Mouse (Mus musculus): ENCODE results near the gene Mapkapk2. TPM values are rescaled to one million over a fixed set of nuclear protein-coding genes. Genes with fewer than 3 reads are reported as not detected.

The Mapkapk2 gene
- total and polyA plus RNA-seq, 3 experiments: 53.2 to 85.4 TPM; not detected in 1

- Histone ChIP-seq H3K4me3 (ENCODE audit: control insufficient read depth in 1 of 2, insufficient read depth in 1 of 2, low read depth in 2 of 2, low read length in 2 of 2) (no peak overlapping the region), H3K9ac (ENCODE audit: control insufficient read depth, low read depth, low read length, poor library complexity, severe bottlenecking) (no peak overlapping the region), H3K4me1 (ENCODE audit: control insufficient read depth in 1 of 2, insufficient read depth in 2 of 2, low read length in 2 of 2) (peaks cover 0 to under 1% of the 10 kb centered on the region in 2 experiments; a peak in 1 of 4 replicates), H3K27ac (ENCODE audit: control insufficient read depth, low read depth, low read length) (no peak overlapping the region), H3K79me2 (ENCODE audit: control insufficient read depth, insufficient read depth, low read length, poor library complexity) (peaks cover 36% of the 10 kb centered on the region), H3K9me3 (replicated peaks; ENCODE audit: insufficient read depth, low read length) (no peaks in the 10 kb centered on the region), H3K27me3 (ENCODE audit: control insufficient read depth in 1 of 2, insufficient read depth in 2 of 2, low read length in 2 of 2) (no peaks in the 10 kb centered on the region), H3K36me3 (ENCODE audit: control insufficient read depth in 1 of 2, insufficient read depth in 2 of 2, low read length in 2 of 2) (peaks cover 0 to under 1% of the 10 kb centered on the region in 2 experiments; a peak in 2 of 4 replicates)
- no peak for DNase-seq (ENCODE audit: low read depth, low spot score)
- no peak for TF ChIP-seq NRF1 (IDR thresholded peaks at IDR 0.05; ENCODE audit: insufficient read depth, low read depth, low read length, poor library complexity, severe bottlenecking)
- TF ChIP-seq ZC3H11A (IDR thresholded peaks at IDR 0.05; ENCODE audit: low read depth, low read length): no peak
- no peak for TF ChIP-seq CTCF (IDR thresholded peaks at IDR 0.05 in 2 of 3, conservative IDR thresholded peaks at IDR 0.05 in 1 of 3; ENCODE audit: control insufficient read depth in 1 of 3, insufficient read depth in 1 of 3, low read depth in 2 of 3, low read length in 3 of 3, poor library complexity in 1 of 3, severe bottlenecking in 1 of 3)
- TF ChIP-seq POLR2AphosphoS2 (IDR thresholded peaks at IDR 0.05; ENCODE audit: low read length): no peak
- TF ChIP-seq POLR2A (IDR thresholded peaks at IDR 0.05; ENCODE audit: control insufficient read depth in 1 of 2, insufficient read depth in 1 of 2, low read depth in 1 of 2, low read length in 2 of 2, poor library complexity in 1 of 2): no peak
- TF ChIP-seq SIN3A (IDR thresholded peaks at IDR 0.05; ENCODE audit: low read length): no peak
- no peak for TF ChIP-seq USF2 (IDR thresholded peaks at IDR 0.05; ENCODE audit: borderline replicate concordance in 1 of 2, insufficient read depth in 1 of 2, low read depth in 1 of 2, low read length in 2 of 2)
- TF ChIP-seq HCFC1 (IDR thresholded peaks at IDR 0.05; ENCODE audit: low read depth, low read length): no peak
- no peak for TF ChIP-seq TCF12 (IDR thresholded peaks at IDR 0.05; ENCODE audit: low read depth, low read length)
Measured at GRCm38 (mm10) chr1:131090877-131091276, 6.7 kb downstream of the Mapkapk2 start.

GRCm38 (mm10) chr1:131090261-131090660, 7.4 kb downstream of the Mapkapk2 start:
- Histone ChIP-seq H3K36me3 (ENCODE audit: control insufficient read depth in 1 of 2, insufficient read depth in 2 of 2, low read length in 2 of 2) (no peaks in the 10 kb centered on the region), H3K4me1 (ENCODE audit: control insufficient read depth in 1 of 2, insufficient read depth in 2 of 2, low read length in 2 of 2) (no peaks in the 10 kb centered on the region), H3K9ac (ENCODE audit: control insufficient read depth, low read depth, low read length, poor library complexity, severe bottlenecking) (no peak overlapping the region), H3K4me3 (ENCODE audit: control insufficient read depth in 1 of 2, insufficient read depth in 1 of 2, low read depth in 2 of 2, low read length in 2 of 2) (no peak overlapping the region), H3K9me3 (replicated peaks; ENCODE audit: insufficient read depth, low read length) (no peaks in the 10 kb centered on the region), H3K79me2 (ENCODE audit: control insufficient read depth, insufficient read depth, low read length, poor library complexity) (peaks cover 32% of the 10 kb centered on the region), H3K27me3 (ENCODE audit: control insufficient read depth in 1 of 2, insufficient read depth in 2 of 2, low read length in 2 of 2) (no peaks in the 10 kb centered on the region), H3K27ac (ENCODE audit: control insufficient read depth, low read depth, low read length) (no peak overlapping the region)
- no peak for TF ChIP-seq ZC3H11A (IDR thresholded peaks at IDR 0.05; ENCODE audit: low read depth, low read length)
- no peak for TF ChIP-seq RCOR1 (IDR thresholded peaks at IDR 0.05; ENCODE audit: low read depth, low read length)
- no peak for TF ChIP-seq JUND (IDR thresholded peaks at IDR 0.05; ENCODE audit: low read depth, low read length)
- TF ChIP-seq POLR2AphosphoS5 (IDR thresholded peaks at IDR 0.05; ENCODE audit: borderline replicate concordance, low read depth, low read length): no peak
- no peak for TF ChIP-seq MAFK (IDR thresholded peaks at IDR 0.05; ENCODE audit: borderline replicate concordance, low read depth, low read length)
- TF ChIP-seq ZNF384 (IDR thresholded peaks at IDR 0.05; ENCODE audit: low read depth, low read length): no peak
- TF ChIP-seq ZKSCAN1 (IDR thresholded peaks at IDR 0.05; ENCODE audit: low read depth, low read length): no peak
- TF ChIP-seq RAD21 (IDR thresholded peaks at IDR 0.05; ENCODE audit: low read depth, low read length): no peak
- no peak for TF ChIP-seq KAT2A (conservative IDR thresholded peaks at IDR 0.05; ENCODE audit: low read depth, low read length)
- TF ChIP-seq ZMIZ1 (IDR thresholded peaks at IDR 0.05; ENCODE audit: low read depth, low read length): no peak
- TF ChIP-seq CHD2 (IDR thresholded peaks at IDR 0.05; ENCODE audit: low read length): no peak
- no peak for TF ChIP-seq NELFE (IDR thresholded peaks at IDR 0.05; ENCODE audit: low read depth, low read length)
- TF ChIP-seq CHD1 (IDR thresholded peaks at IDR 0.05; ENCODE audit: low read depth, low read length): no peak
- TF ChIP-seq USF2 (IDR thresholded peaks at IDR 0.05; ENCODE audit: borderline replicate concordance in 1 of 2, insufficient read depth in 1 of 2, low read depth in 1 of 2, low read length in 2 of 2): no peak
- TF ChIP-seq TBP (IDR thresholded peaks at IDR 0.05; ENCODE audit: low read depth, low read length): no peak
- TF ChIP-seq MYB (IDR thresholded peaks at IDR 0.05; ENCODE audit: low read depth, low read length): no peak
- no peak for DNase-seq (ENCODE audit: low read depth, low spot score)
